Mouse (Mus musculus) 416B (cell line): Measurements from ENCODE around the gene Mroh2a.
A peak's percentile ranks its signal among the peaks of the same experiment; 100 is the strongest.

Experiments used
- DNase-seq: peaks from one replicate; pipeline ENCODE4 v3.0.0; 2011; ENCODE audit warnings: low read depth

The Mroh2a gene

DNA sequence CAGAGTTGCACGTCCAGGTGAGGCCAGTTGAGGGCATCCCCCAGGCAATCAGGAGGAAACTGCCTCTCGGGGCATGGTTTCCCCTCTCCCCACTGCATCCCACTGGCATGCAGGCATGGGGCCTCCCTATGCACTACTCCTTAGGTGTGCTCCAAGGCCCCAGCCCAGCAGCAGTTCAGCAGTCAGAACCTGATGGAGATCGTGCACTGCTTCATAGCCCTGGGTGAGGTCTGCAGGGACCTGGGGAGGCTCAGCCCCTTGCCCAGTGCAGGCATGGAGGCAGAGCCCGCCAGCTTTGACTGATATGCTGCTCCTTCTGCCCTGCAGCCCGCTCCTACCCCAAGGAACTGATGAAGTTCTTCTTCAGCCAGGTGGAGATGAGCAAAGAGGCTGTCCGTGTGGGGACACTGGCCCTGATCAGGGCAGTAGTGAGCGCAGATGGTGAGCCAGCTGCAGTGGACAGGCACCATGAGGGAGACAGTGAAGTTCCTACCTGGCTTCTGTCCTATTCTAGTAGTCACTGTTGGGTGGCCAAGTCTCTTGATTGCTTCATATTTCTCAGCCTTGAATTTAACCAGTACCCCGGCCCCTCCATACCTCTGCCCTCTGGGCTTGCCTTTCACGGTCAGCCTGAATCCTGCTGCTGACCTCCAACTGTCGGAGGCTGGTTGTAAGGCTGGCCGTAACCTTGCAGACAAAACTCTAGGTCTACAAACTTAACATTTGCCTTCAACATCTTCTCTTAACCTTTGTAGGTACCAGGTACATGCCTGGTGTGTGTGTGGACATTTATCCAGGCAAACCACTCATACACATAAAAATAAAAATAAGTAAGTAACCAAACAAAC, 8.5 kb downstream of the Mroh2a start:
- DNase-seq, result no peak

DNA sequence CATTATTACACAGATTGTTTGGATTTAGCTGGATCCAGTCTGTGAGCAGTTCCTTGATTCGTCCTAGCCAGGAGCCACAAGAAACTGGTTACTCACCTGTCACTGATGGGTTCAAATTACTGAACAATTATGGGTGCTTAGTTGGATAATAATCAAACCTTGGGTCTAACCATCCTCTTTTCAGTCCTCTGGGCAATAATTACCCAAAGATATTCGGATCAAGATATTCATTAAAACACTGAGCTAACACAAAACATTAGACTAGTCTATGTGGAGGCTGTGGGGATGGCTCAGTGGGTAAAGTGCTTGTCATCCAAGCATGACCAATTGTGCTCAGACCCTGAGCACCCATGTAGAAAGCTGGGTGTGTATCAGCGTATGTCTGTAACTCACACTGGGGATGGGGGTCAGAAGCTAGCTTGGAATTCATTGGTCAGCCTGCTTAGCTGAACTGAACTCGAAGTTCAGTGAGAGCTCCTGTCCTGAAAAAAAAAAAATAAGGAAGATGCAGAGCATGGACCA, 9.2 kb downstream of the Mroh2a start:
- DNase-seq, result no peak

DNA sequence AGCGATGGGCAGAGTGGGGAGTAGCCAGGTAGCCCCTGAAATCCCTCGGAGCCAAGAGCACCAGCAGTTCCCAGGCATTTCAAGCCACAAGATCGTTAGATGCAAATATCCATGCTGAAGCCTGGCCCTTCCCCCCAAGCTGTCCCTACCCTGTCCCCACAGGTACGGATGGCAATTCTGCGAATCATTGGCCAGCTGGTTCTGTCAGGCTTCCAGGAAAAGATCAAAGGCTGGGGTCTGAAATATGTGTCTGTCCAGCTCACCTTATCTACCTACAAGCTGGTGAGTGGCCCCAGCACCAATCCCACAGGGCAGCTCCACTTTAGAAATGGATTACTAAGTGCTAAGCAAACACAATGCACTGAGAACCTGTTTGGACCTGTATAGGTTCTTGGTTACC, 10.5 kb downstream of the Mroh2a start:
- DNase-seq, result no peak

GRCm38 (mm10) chr1:88238771-88239170, 12.0 kb downstream of the Mroh2a start:
- DNase-seq, result no peak

GRCm38 (mm10) chr1:88240072-88240471, 13.3 kb downstream of the Mroh2a start:
- no peak for DNase-seq

- DNase-seq, result no peak
Measured at GRCm38 (mm10) chr1:88240579-88240978, 13.8 kb downstream of the Mroh2a start.

DNA sequence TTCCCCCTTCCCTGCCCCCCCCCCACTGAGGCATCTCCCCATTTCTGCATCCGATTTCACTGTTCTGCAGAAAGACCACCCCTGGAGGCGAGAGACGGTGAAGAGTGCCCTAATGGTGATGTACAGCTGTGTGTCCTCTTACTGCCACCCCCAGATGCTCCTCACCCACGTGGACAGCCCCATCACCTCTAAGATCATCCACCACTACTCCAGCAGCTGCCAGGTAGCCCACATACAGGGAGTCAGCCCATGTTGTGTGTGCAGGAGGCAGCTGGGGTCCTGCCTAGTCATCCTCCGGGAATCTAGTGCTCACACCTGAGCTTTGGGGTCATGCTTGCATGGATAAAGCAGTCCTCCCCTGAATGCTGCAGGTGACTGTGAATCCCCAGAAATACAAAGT, 17.1 kb downstream of the Mroh2a start:
- no peak for DNase-seq

DNA sequence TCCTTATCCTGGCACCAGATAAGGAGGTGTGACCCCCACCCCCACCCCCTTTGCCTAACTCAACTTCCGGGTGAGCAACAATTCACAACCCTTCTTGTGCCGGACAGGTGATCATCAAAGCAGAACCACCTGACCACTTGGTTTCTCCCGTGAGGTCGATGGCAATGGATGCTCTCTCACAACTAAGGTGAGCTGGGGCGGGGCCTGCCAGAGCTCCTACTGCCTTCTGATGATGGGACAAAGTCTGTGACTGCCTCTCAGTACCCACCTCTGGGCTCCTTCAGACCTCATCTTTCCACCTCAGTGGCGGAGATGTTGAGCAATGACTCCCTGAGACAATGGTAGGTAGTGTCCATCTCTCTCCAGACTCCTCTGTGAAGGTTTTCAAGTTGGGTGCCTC, 19.1 kb downstream of the Mroh2a start:
- no peak for DNase-seq

GRCm38 (mm10) chr1:88246386-88246785, 19.6 kb downstream of the Mroh2a start:
- DNase-seq, result no peak

- DNase-seq, result no peak
Measured at GRCm38 (mm10) chr1:88247660-88248059, 20.9 kb downstream of the Mroh2a start.

DNA sequence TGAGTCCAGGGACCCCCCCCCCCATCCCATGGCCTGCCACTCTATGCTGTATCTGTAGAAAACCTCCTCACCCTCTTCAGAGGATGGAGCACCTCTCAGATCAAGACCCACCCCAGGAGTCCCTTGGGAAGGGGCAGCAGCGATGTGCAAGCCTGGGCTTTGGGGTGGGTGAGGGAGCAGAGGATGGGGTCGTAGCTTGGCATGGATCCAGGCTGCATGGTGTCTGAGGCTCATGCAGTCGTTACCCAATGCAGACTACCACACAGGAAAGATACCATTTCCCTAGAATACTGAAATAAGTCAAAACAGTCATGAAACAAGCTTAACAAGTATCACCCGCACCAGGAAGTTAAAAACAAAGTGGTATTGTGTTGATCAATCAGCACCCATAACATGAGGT, 21.9 kb downstream of the Mroh2a start:
- DNase-seq, result peak; percentile 52

GRCm38 (mm10) chr1:88249596-88249995, 22.8 kb downstream of the Mroh2a start:
- no peak for DNase-seq

- DNase-seq, result no peak
Measured at GRCm38 (mm10) chr1:88250023-88250422, 23.2 kb downstream of the Mroh2a start.

GRCm38 (mm10) chr1:88253106-88253505, 26.3 kb downstream of the Mroh2a start:
- no peak for DNase-seq

GRCm38 (mm10) chr1:88253540-88253939, 26.8 kb downstream of the Mroh2a start:
- no peak for DNase-seq

DNA sequence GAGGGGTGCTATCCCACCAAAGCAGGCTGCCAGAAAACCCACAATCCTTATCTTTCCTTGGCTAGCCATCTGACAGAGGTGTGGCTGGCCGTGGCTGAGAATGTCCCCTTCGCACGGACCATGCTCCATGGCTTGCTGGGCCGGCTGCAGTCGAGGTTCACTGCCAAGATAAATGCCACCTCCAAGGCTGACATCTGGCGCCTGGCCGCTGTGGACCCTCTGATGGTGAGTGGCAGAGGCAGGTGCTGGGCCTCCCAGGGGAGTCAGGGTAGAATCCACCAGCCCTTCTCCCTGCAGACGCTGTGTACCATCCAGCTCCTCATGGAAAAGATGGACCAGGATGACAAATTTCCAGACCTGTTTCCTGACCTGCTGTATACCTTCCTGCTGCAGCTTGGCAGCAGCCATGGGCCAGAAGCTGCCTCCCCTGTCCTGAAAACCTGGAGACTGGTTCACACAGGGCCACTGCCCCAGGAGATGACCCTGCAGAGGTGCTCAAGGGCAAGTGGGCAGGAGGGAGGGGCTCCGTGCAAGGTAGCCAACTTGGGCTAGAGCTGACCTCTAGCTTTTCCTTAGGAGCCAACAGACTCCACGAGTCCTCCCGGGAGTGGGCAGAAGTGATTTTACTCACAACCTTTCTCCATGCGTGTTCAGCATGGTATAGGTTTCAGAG, 28.1 kb downstream of the Mroh2a start:
- no peak for DNase-seq

- no peak for DNase-seq
Measured at GRCm38 (mm10) chr1:88255466-88255857, 28.7 kb downstream of the Mroh2a start.

DNA sequence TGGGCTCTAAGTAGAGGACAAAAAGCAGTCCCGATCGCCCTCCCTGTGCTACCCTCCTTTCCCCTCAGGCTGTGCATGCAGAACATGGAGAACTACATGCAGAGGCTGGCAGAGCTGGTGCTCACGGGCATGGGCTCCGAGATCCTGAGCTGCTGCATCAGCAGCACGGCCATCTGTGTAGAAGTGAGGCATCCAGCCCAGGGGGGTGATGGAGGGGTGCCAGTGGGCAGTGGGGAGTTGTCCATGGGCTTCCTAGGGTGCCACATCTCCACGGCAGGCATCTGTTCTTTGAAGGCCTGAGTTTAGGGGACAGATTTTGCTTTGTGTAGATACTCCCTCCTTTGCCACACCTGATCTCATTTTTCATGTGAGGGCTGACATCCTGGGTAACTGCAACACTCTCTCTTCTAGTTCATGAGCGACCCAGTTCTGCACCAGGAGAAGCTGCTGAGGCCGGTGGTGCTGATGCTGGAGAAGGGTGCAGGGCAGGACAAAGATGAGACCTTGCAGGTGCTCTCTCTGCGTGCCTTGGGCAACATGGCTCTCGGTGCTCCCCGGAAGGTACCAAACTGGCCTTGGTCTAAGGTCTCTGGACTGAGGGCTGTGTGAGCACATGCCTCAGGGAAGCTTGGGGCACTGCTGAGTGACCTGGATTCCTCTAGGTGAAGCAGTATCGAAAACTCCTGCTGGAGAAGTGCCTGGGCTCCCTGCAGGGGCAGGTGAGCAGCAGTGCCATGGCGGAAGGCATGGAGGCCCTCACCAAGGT, 29.4 kb downstream of the Mroh2a start:
- DNase-seq, result no peak

- DNase-seq, result peak; percentile 67
Measured at GRCm38 (mm10) chr1:88256886-88257663, 30.3 kb downstream of the Mroh2a start.

DNA sequence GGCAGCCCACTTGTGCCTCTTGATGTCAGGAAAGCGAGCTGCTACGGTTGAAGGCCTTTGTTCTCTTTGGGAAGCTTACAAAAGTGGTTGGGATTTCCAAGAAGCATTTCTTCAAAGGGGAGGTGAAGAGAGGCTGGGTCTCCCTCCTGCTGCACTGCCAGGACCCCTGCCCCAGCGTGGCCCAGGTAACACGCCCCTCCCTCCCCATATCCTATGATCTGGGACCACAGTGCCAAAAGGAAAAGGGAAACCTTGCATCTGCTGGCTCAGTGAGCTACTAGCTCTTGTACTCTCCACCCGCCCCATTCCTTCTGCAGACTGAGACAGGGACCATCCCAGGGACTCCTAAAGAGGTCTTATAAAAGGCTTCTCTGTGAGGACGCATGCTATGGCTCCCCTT, 30.9 kb downstream of the Mroh2a start:
- DNase-seq, result no peak

GRCm38 (mm10) chr1:88258361-88258760, 31.6 kb downstream of the Mroh2a start:
- DNase-seq, result no peak
